Mouse (Mus musculus) limb, embryonic 11.5 days (tissue): ENCODE results near the gene Tia1. TPM values are rescaled to one million over a fixed set of nuclear protein-coding genes. Genes with fewer than 3 reads are reported as not detected.

Source experiments
- ATAC-seq: fragments of 200-750 bp; cut with Nextera tagmentation; 2 replicates; pipeline ENCODE4 v1.8.0; 2017; ENCODE audit warnings: low read depth; ENCODE audit not compliant: insufficient number of reproducible peaks, low FRiP score, low TSS enrichment
- DNase-seq: peaks from one replicate; pipeline ENCODE4 v3.0.0-alpha.2; 2015; ENCODE audit warnings: low spot score
- H3K27ac ChIP-seq: fragments of 300-500 bp; sonication (generic); replicated peaks from 2 replicates; pipeline ENCODE4 v1.5.1; 2014; ENCODE audit warnings: low read depth, mild to moderate bottlenecking, low read length
- H3K27me3 ChIP-seq: fragments of 300-500 bp; sonication (generic); 2 replicates; pipeline ENCODE4 v1.6.1; 2014; ENCODE audit warnings: mild to moderate bottlenecking, low read length, mixed read lengths; ENCODE audit not compliant: control insufficient read depth, insufficient read depth
- H3K36me3 ChIP-seq: fragments of 300-500 bp; sonication (generic); 2 replicates; pipeline ENCODE4 v1.6.1; 2014; ENCODE audit warnings: mild to moderate bottlenecking, low read length, moderate library complexity, mixed read lengths; ENCODE audit not compliant: control insufficient read depth, insufficient read depth
- H3K4me1 ChIP-seq: fragments of 300-500 bp; sonication (generic); 2 replicates; pipeline ENCODE4 v1.6.1; 2014; ENCODE audit warnings: low read length, mixed read lengths; ENCODE audit not compliant: control insufficient read depth, insufficient read depth
- H3K4me2 ChIP-seq: fragments of 300-500 bp; sonication (generic); 2 replicates; pipeline ENCODE4 v1.6.1; 2014; ENCODE audit warnings: low read depth, mild to moderate bottlenecking, moderate library complexity; ENCODE audit not compliant: severe bottlenecking
- H3K4me3 ChIP-seq: fragments of 300-500 bp; sonication (generic); 2 replicates; pipeline ENCODE4 v1.5.1; 2014; ENCODE audit warnings: low read depth, low read length
- H3K9ac ChIP-seq: fragments of 300-500 bp; sonication (generic); 2 replicates; pipeline ENCODE4 v1.6.1; 2014; ENCODE audit warnings: mild to moderate bottlenecking, low read length
- H3K9me3 ChIP-seq: fragments of 300-500 bp; sonication (generic); 2 replicates; pipeline ENCODE4 v1.6.1; 2016; ENCODE audit warnings: low read length; ENCODE audit not compliant: control insufficient read depth
- WGBS: fragments of 180-500 bp; shearing (Covaris S2); extraction: QIAGEN DNeasy Blood & Tissue Kit; methylation state at CpG from one replicate; pipeline ENCODE4 v1.1.7; 2014; 5-methylcytosine and 5-hydroxymethylcytosine counted together
- polyA plus RNA-seq: library from polyadenylated mRNA; unstranded; fragments of >200 nt; fragmentation: Nextera tagmentation; extraction: Ambion mirVana; gene quantifications from 2 replicates; pipeline ENCODE4 v1.2.1, GENCODE M21; 2014

Gene Tia1
- polyA plus RNA-seq, 1 experiment from 2014 or later, result 246 TPM

DNA sequence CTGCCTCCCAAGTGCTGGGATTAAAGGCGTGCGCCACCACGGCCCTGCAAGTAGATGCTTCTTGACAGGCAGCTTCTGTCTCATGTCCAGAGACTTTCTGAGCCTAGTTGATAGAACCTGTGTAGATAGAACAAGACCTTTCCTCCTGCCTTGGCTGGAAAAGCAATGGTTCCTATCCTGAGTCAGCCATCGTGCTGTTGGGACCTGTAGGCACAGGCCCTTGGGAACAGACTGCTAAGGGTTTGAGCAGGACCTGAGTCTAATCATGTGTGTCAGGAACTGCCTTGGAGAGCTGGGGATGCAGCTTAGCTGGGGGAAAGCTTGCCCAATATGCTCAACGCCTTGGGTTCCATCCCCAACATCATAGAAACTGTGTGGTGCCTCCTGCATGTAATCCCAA lies 70.1 kb downstream of the Tia1 start:
- Histone ChIP-seq H3K4me3 (no peak overlapping the region), H3K36me3 (no peaks in the 10 kb centered on the region), H3K27me3 (no peaks in the 10 kb centered on the region), H3K27ac (no peak overlapping the region), H3K9ac (no peak overlapping the region), H3K9me3 (no peaks in the 10 kb centered on the region), H3K4me2 (no peak overlapping the region), H3K4me1 (peaks cover 21% of the 10 kb centered on the region)
- DNase-seq (no peak), ATAC-seq (no peak)
- 95% methylated on average over 5 of the region's 5 CpGs for WGBS

- ATAC-seq (no peak), DNase-seq (no peak)
- Histone ChIP-seq H3K9ac (no peak overlapping the region), H3K4me1 (peaks cover 23% of the 10 kb centered on the region), H3K4me3 (no peak overlapping the region), H3K27me3 (no peaks in the 10 kb centered on the region), H3K36me3 (no peaks in the 10 kb centered on the region), H3K27ac (no peak overlapping the region), H3K9me3 (no peaks in the 10 kb centered on the region), H3K4me2 (no peak overlapping the region)
These were observed 70.7 kb downstream of the Tia1 start for GRCm38 (mm10) chr6:86474646-86475181.

- Histone ChIP-seq H3K4me2 (no peak overlapping the region), H3K4me3 (no peak overlapping the region), H3K4me1 (peaks cover 27% of the 10 kb centered on the region), H3K27ac (peak overlapping the region; percentile 25; the same call in 1 of the 2 replicates), H3K36me3 (no peaks in the 10 kb centered on the region), H3K27me3 (no peaks in the 10 kb centered on the region), H3K9me3 (no peaks in the 10 kb centered on the region), H3K9ac (no peak overlapping the region)
- DNase-seq, result no peak
- WGBS, result 78% methylated on average over 9 of the region's 9 CpGs
- ATAC-seq, result no peak
These were observed 71.6 kb downstream of the Tia1 start for GRCm38 (mm10) chr6:86475462-86476167.

DNA sequence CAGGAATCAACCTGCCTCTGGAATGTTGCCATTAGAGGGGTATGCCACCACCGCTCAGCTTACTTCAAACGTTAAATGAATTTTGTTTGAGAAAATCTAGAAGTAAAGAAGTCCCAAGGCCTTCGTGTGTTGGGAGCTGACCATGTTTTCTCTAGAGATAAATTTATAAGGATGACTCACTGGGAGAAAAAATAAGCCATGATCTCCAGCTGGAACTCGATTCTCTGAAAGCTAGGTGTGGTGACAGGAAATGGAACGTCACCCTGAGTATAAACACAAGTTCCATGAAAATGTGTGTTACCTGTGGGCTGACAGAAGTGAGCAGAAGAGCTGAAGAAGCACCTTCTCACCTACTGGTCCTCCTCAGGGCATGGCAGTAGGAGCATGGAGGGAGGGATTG lies 72.9 kb downstream of the Tia1 start:
- Histone ChIP-seq H3K9me3 (no peaks in the 10 kb centered on the region), H3K4me2 (no peak overlapping the region), H3K9ac (no peak overlapping the region), H3K27me3 (no peaks in the 10 kb centered on the region), H3K27ac (no peak overlapping the region), H3K36me3 (no peaks in the 10 kb centered on the region), H3K4me1 (peaks cover 29% of the 10 kb centered on the region), H3K4me3 (no peak overlapping the region)
- DNase-seq, result no peak
- 90% methylated on average over 5 of the region's 5 CpGs for WGBS
- ATAC-seq, result no peak

- ATAC-seq, result no peak
- Histone ChIP-seq H3K27ac (peak overlapping the region; percentile 76), H3K4me3 (no peak overlapping the region), H3K9me3 (no peaks in the 10 kb centered on the region), H3K4me2 (no peak overlapping the region; the same call in 1 of the 2 replicates), H3K36me3 (no peaks in the 10 kb centered on the region), H3K27me3 (no peaks in the 10 kb centered on the region), H3K4me1 (peaks cover 20% of the 10 kb centered on the region), H3K9ac (no peak overlapping the region)
- DNase-seq, result no peak
- WGBS, result 57% methylated on average over 3 of the region's 3 CpGs
These were observed 75.3 kb downstream of the Tia1 start for GRCm38 (mm10) chr6:86479311-86479710.

GRCm38 (mm10) chr6:86479816-86480188 lies 75.8 kb downstream of the Tia1 start:
- H3K27me3 ChIP-seq, result no peaks in the 10 kb centered on the region
- peak; percentile 16; the same call in 1 of the 2 replicates for ATAC-seq
- no peak overlapping the region for H3K4me3 ChIP-seq
- H3K9me3 ChIP-seq, result no peaks in the 10 kb centered on the region
- H3K4me1 ChIP-seq, result peaks cover 20% of the 10 kb centered on the region
- H3K27ac ChIP-seq, result peak overlapping the region; percentile 91
- H3K4me2 ChIP-seq, result no peak overlapping the region
- H3K36me3 ChIP-seq, result no peaks in the 10 kb centered on the region
- no peak overlapping the region for H3K9ac ChIP-seq
- DNase-seq, result no peak

DNA sequence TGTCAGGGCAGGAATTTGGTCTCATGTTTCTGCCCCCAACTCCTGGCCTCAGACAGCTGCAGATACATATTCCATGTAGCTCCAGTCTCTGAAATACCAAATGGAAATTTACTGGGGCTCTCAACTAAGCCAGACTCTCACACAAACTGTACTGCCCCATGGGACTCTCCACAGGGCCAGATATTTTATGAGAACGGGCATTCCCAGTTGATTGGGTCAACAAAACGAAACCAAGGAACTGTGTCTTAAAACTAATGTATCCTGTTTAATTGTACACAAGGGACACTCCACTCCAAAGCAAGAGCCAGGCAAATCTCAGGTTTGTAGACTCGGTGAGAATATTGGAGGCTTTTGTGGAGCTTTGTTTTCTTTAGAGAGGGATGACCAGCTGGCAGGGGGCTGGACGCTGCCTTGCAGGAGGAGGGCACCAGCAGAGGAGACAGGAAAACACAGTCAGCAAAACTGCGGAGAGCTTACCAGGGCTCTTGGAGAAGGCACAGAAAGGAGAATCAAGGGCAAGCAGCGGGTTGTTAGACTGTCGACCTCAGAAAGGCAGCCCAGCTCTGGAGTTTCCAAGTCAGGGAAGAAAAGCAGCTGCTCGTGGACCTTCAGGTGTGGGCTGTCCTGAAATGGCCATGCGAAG lies 76.3 kb downstream of the Tia1 start:
- Histone ChIP-seq H3K36me3 (no peaks in the 10 kb centered on the region), H3K27me3 (no peaks in the 10 kb centered on the region), H3K9me3 (no peaks in the 10 kb centered on the region), H3K4me1 (peaks cover 20% of the 10 kb centered on the region), H3K4me3 (no peak overlapping the region), H3K27ac (peak overlapping the region; percentile 91), H3K4me2 (peak overlapping the region; percentile 27; the same call in 1 of the 2 replicates), H3K9ac (peak overlapping the region; percentile 40; the same call in 1 of the 2 replicates)
- ATAC-seq, result peak; percentile 58; the same call in 1 of the 2 replicates
- DNase-seq, result peak; percentile 42
- WGBS, result 33% methylated on average over 9 of the region's 9 CpGs

DNA sequence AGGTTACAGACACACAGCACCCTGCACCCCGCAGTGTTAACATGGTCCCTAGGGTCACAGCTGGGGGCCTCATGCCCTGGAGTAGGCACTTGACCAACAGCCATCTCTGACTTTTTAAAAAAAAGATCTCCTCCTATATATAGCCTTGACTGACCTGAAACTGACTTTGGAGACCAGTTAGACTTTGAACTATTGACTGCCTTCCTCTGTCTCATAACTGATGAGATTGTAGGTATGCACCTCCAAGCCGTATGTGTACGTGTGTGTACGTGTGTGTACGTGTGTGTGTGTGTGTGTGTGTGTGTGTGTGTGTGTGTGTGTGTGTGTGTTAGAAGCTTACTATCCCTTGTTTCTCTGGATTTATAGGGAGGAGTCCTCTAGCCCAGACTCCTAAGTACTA lies 77.9 kb downstream of the Tia1 start:
- Histone ChIP-seq H3K4me1 (peaks cover 20% of the 10 kb centered on the region), H3K4me2 (no peak overlapping the region), H3K27me3 (no peaks in the 10 kb centered on the region), H3K36me3 (no peaks in the 10 kb centered on the region), H3K27ac (no peak overlapping the region), H3K4me3 (no peak overlapping the region), H3K9ac (no peak overlapping the region), H3K9me3 (no peaks in the 10 kb centered on the region)
- ATAC-seq (no peak), DNase-seq (no peak)
- WGBS, result 90% methylated on average over 5 of the region's 5 CpGs
